Mouse (Mus musculus) ovary, adult 2 months (tissue): ENCODE measurements around the gene Gm28038. TPM values are rescaled to one million over a fixed set of nuclear protein-coding genes. Genes with fewer than 3 reads are reported as not detected.

ENCODE experiments used
- polyA plus RNA-seq: library from polyadenylated mRNA; depleted of rRNA; stranded (reverse); fragments of >200 nt; gene quantifications from 2 replicates; pipeline ENCODE4 v1.2.3, GENCODE M21; 2012; rRNA removed

Gene Gm28038
- polyA plus RNA-seq: not detected in 2 replicates

GRCm38 (mm10) chr2:30280743-30281142 lies at the start of gene Gm28038:
TSS of gene Gm28038 (plus strand) at chr2:30281043.

GRCm38 (mm10) chr2:30237199-30237880 lies 43.5 kb upstream of the Gm28038 start, which contains the start of gene Lrrc8a:
TSS of gene Lrrc8a (plus strand) at chr2:30237715.

GRCm38 (mm10) chr2:30240267-30240666 lies 40.6 kb upstream of the Gm28038 start, which contains the start of gene Gm28035:
TSS of gene Gm28035 (plus strand) at chr2:30240567.

GRCm38 (mm10) chr2:30265767-30266253 lies 15.0 kb upstream of the Gm28038 start, which contains the start of gene Phyhd1:
TSS of gene Phyhd1 (plus strand) at chr2:30266203.

GRCm38 (mm10) chr2:30286192-30287026 lies 5.6 kb downstream of the Gm28038 start, which contains the start of the genes Dolk and Nup188:
TSS of gene Dolk (minus strand) at chr2:30286334.
TSS of gene Nup188 (plus strand) at chr2:30286397.

Other genes with a start within 250 kb of the Gm28038 start
- gene Wdr34, start 232.2 kb upstream of the Gm28038 start, polyA plus RNA-seq: 82.6 and 84.6 TPM in 2 replicates
- gene Set, start 223.7 kb upstream of the Gm28038 start, polyA plus RNA-seq: 94.7 and 122 TPM in 2 replicates
- 12.3 and 17.6 TPM in 2 replicates for gene Pkn3, start 203.4 kb upstream of the Gm28038 start, polyA plus RNA-seq
- gene Zdhhc12, start 187.4 kb upstream of the Gm28038 start, polyA plus RNA-seq: 122 and 132 TPM in 2 replicates
- gene Zer1, start 156.5 kb upstream of the Gm28038 start, polyA plus RNA-seq: 93.9 and 97.8 TPM in 2 replicates
- 70.8 and 76.2 TPM in 2 replicates for gene Tbc1d13, start 147.3 kb upstream of the Gm28038 start, polyA plus RNA-seq
- gene Endog, start 109.5 kb upstream of the Gm28038 start, polyA plus RNA-seq: 153 and 202 TPM in 2 replicates
- 40.3 and 45.0 TPM in 2 replicates for gene Spout1, start 102.6 kb upstream of the Gm28038 start, polyA plus RNA-seq
- 22.8 and 27.1 TPM in 2 replicates for gene Kyat1, start 75.2 kb upstream of the Gm28038 start, polyA plus RNA-seq
- gene Lrrc8a, start 43.3 kb upstream of the Gm28038 start, polyA plus RNA-seq: 37.6 and 50.6 TPM in 2 replicates
- gene Gm28035, start 40.5 kb upstream of the Gm28038 start, polyA plus RNA-seq: 24.7 and 26.6 TPM in 2 replicates
- gene Phyhd1, start 14.8 kb upstream of the Gm28038 start, polyA plus RNA-seq: 14.2 and 19.9 TPM in 2 replicates
- 34.5 and 37.5 TPM in 2 replicates for gene Dolk, start 5.3 kb downstream of the Gm28038 start, polyA plus RNA-seq
- 61.6 and 69.2 TPM in 2 replicates for gene Nup188, start 5.4 kb downstream of the Gm28038 start, polyA plus RNA-seq
- gene Sh3glb2, start 78.3 kb downstream of the Gm28038 start, polyA plus RNA-seq: 247 and 249 TPM in 2 replicates
- gene Miga2, start 83.2 kb downstream of the Gm28038 start, polyA plus RNA-seq: 44.2 and 46.2 TPM in 2 replicates
- gene Dolpp1, start 111.2 kb downstream of the Gm28038 start, polyA plus RNA-seq: 63.2 and 66.5 TPM in 2 replicates
- 71.6 and 99.4 TPM in 2 replicates for gene Crat, start 134.8 kb downstream of the Gm28038 start, polyA plus RNA-seq
- gene Ptpa, start 135.0 kb downstream of the Gm28038 start, polyA plus RNA-seq: 168 and 185 TPM in 2 replicates
- 69.3 and 75.4 TPM in 2 replicates for gene Ier5l, start 193.2 kb downstream of the Gm28038 start, polyA plus RNA-seq